Mouse (Mus musculus) stomach, postnatal 0 days (tissue): Measurements from ENCODE around the gene Midn. TPM values are rescaled to one million over a fixed set of nuclear protein-coding genes. Genes with fewer than 3 reads are reported as not detected.

ENCODE experiments used
- ATAC-seq: fragments of 200-750 bp; cut with Nextera tagmentation; 2 replicates; pipeline ENCODE4 v1.8.0; 2017; ENCODE audit not compliant: low FRiP score, low TSS enrichment
- DNase-seq: peaks from one replicate; pipeline ENCODE4 v3.0.0-alpha.2; 2016; ENCODE audit warnings: low spot score
- H3K27ac ChIP-seq: fragments of 300-500 bp; sonication (generic); replicated peaks from 2 replicates; pipeline ENCODE4 v1.5.1; 2014; ENCODE audit warnings: mild to moderate bottlenecking, control low read depth
- H3K27me3 ChIP-seq: fragments of 300-500 bp; sonication (generic); 2 replicates; pipeline ENCODE4 v1.6.1; 2014; ENCODE audit warnings: low read length; ENCODE audit not compliant: control insufficient read depth, insufficient read depth
- H3K36me3 ChIP-seq: fragments of 300-500 bp; sonication (generic); 2 replicates; pipeline ENCODE4 v1.6.1; 2014; ENCODE audit warnings: low read length, mixed read lengths; ENCODE audit not compliant: control insufficient read depth, insufficient read depth
- H3K4me1 ChIP-seq: fragments of 300-500 bp; sonication (generic); replicated peaks from 2 replicates; pipeline ENCODE4 v1.6.1; 2014; ENCODE audit warnings: antibody characterized with exemption; ENCODE audit not compliant: control insufficient read depth, insufficient read depth
- H3K4me2 ChIP-seq: fragments of 300-500 bp; sonication (generic); replicated peaks from 2 replicates; pipeline ENCODE4 v1.6.1; 2014; ENCODE audit warnings: low read depth, mild to moderate bottlenecking, control low read depth, moderate library complexity
- H3K4me3 ChIP-seq: fragments of 300-500 bp; sonication (generic); 2 replicates; pipeline ENCODE4 v1.5.1; 2014; ENCODE audit warnings: low read depth, low read length, control low read depth
- H3K9ac ChIP-seq: fragments of 300-500 bp; sonication (generic); 2 replicates; pipeline ENCODE4 v1.6.1; 2014; ENCODE audit warnings: mild to moderate bottlenecking, low read length, control low read depth, mixed read lengths
- H3K9me3 ChIP-seq: fragments of 300-500 bp; sonication (generic); 2 replicates; pipeline ENCODE4 v1.6.1; 2016; ENCODE audit warnings: low read length; ENCODE audit not compliant: control insufficient read depth
- CTCF ChIP-seq: IDR thresholded peaks from 2 replicates; pipeline ENCODE4 v1.5.1; 2016; ENCODE audit warnings: antibody characterized with exemption, low read depth, mild to moderate bottlenecking, moderate library complexity
- EP300 ChIP-seq: optimal IDR thresholded peaks from 2 replicates; pipeline ENCODE3; 2016; ENCODE audit warnings: antibody characterized with exemption
- WGBS: fragments of 180-500 bp; shearing (Covaris S2); extraction: QIAGEN DNeasy Blood & Tissue Kit; methylation state at CpG from one replicate; pipeline ENCODE4 v1.1.7; 2014; 5-methylcytosine and 5-hydroxymethylcytosine counted together
- polyA plus RNA-seq: library from polyadenylated mRNA; unstranded; fragments of >200 nt; fragmentation: Nextera tagmentation; extraction: Ambion mirVana; gene quantifications from 2 replicates; pipeline ENCODE4 v1.2.1, GENCODE M21; 2015

Midn gene
- polyA plus RNA-seq, 1 experiment from 2014 or later = 9.6 TPM

- no peak for ATAC-seq
- no peaks in the 10 kb centered on the region for H3K9me3 ChIP-seq
- no peak for DNase-seq
- WGBS = 68% methylated on average over 27 of the region's 27 CpGs
- no peak overlapping the region for H3K27ac ChIP-seq
- peaks cover 45% of the 10 kb centered on the region for H3K36me3 ChIP-seq
- no peaks in the 10 kb centered on the region for H3K27me3 ChIP-seq
- TF ChIP-seq CTCF = no peak
- no peak for TF ChIP-seq EP300
- no peak overlapping the region for H3K4me2 ChIP-seq
- H3K4me1 ChIP-seq = no peaks in the 10 kb centered on the region
- no peak overlapping the region for H3K4me3 ChIP-seq
- no peak overlapping the region for H3K9ac ChIP-seq
These were observed 16.1 kb upstream of the Midn start for GRCm38 (mm10) chr10:80131952-80132350.

- WGBS = 64% methylated on average over 8 of the region's 8 CpGs
These were observed 14.7 kb upstream of the Midn start for GRCm38 (mm10) chr10:80133226-80133849.

GRCm38 (mm10) chr10:80134421-80134820 is 13.7 kb upstream of the Midn start:
- no peaks in the 10 kb centered on the region for H3K4me1 ChIP-seq
- WGBS = 84% methylated on average over 9 of the region's 9 CpGs
- TF ChIP-seq EP300 (no peak), CTCF (no peak)

More at GRCm38 (mm10) chr10:80133226-80133849, 14.7 kb upstream of the Midn start:
- DNase-seq (peak; percentile 30), ATAC-seq (no peak)
- H3K9ac ChIP-seq = no peak overlapping the region
- no peak overlapping the region for H3K4me2 ChIP-seq
- no peaks in the 10 kb centered on the region for H3K9me3 ChIP-seq
- no peaks in the 10 kb centered on the region for H3K4me1 ChIP-seq
- no peak overlapping the region for H3K4me3 ChIP-seq
- H3K36me3 ChIP-seq = peaks cover 32% of the 10 kb centered on the region
- no peak overlapping the region for H3K27ac ChIP-seq
- H3K27me3 ChIP-seq = no peaks in the 10 kb centered on the region
- no peak for TF ChIP-seq EP300
- peak; percentile 40 for TF ChIP-seq CTCF

GRCm38 (mm10) chr10:80135161-80135560 is 12.9 kb upstream of the Midn start:
- TF ChIP-seq EP300 = no peak
- no peak for TF ChIP-seq CTCF
- H3K9ac ChIP-seq = no peak overlapping the region
- no peak overlapping the region for H3K4me3 ChIP-seq
- no peak overlapping the region for H3K27ac ChIP-seq
- H3K36me3 ChIP-seq = peaks cover 15% of the 10 kb centered on the region
- DNase-seq (no peak), ATAC-seq (no peak)
- H3K4me2 ChIP-seq = no peak overlapping the region
- 70% methylated on average over 10 of the region's 10 CpGs for WGBS
- H3K27me3 ChIP-seq = no peaks in the 10 kb centered on the region
- H3K9me3 ChIP-seq = no peaks in the 10 kb centered on the region
- no peaks in the 10 kb centered on the region for H3K4me1 ChIP-seq

More at GRCm38 (mm10) chr10:80134421-80134820, 13.7 kb upstream of the Midn start:
- DNase-seq = peak; percentile 22
- no peak for ATAC-seq
- no peak overlapping the region for H3K4me2 ChIP-seq
- H3K9ac ChIP-seq = no peak overlapping the region
- no peak overlapping the region for H3K4me3 ChIP-seq
- peaks cover 22% of the 10 kb centered on the region for H3K36me3 ChIP-seq
- no peaks in the 10 kb centered on the region for H3K27me3 ChIP-seq
- H3K27ac ChIP-seq = no peak overlapping the region
- no peaks in the 10 kb centered on the region for H3K9me3 ChIP-seq

- Histone ChIP-seq H3K4me2 (no peak overlapping the region), H3K36me3 (peaks cover 14% of the 10 kb centered on the region; the same call in 1 of the 2 replicates), H3K27me3 (no peaks in the 10 kb centered on the region), H3K4me3 (no peak overlapping the region), H3K9ac (no peak overlapping the region), H3K27ac (no peak overlapping the region), H3K9me3 (no peaks in the 10 kb centered on the region), H3K4me1 (no peaks in the 10 kb centered on the region)
- DNase-seq (no peak), ATAC-seq (no peak)
- WGBS = 83% methylated on average over 1 of the region's 1 CpGs
- no peak for TF ChIP-seq CTCF
- no peak for TF ChIP-seq EP300
These were observed 12.4 kb upstream of the Midn start for GRCm38 (mm10) chr10:80135641-80136040.

- H3K27me3 ChIP-seq = no peaks in the 10 kb centered on the region
These were observed 11.7 kb upstream of the Midn start for GRCm38 (mm10) chr10:80136179-80136951.

More at GRCm38 (mm10) chr10:80136179-80136951, 11.7 kb upstream of the Midn start:
- DNase-seq (peak; percentile 35), ATAC-seq (no peak)
- Histone ChIP-seq H3K4me2 (peak overlapping the region; percentile 96), H3K36me3 (peaks cover 7% of the 10 kb centered on the region; the same call in 1 of the 2 replicates), H3K4me1 (0 out of 2 replicates have a peak, but pooled peaks cover 2% of the 10 kb centered on the region), H3K27ac (no peak overlapping the region), H3K9me3 (no peaks in the 10 kb centered on the region), H3K9ac (no peak overlapping the region), H3K4me3 (0 out of 2 replicates have a peak overlapping the region, but pooled peaks have one; percentile 0)
- TF ChIP-seq EP300 (no peak), CTCF (no peak)
- WGBS = 25% methylated on average over 37 of the region's 49 CpGs
